Mouse (Mus musculus) megakaryocyte, adult 5-6 weeks (primary cell): ENCODE measurements around the gene 4930469K13Rik. TPM values are rescaled to one million over a fixed set of nuclear protein-coding genes. Genes with fewer than 3 reads are reported as not detected.

ENCODE experiments used
- ATAC-seq: 2 replicates; pipeline ENCODE4 v1.8.0; 2016; ENCODE audit warnings: mild to moderate bottlenecking, inconsistent platforms; ENCODE audit not compliant: poor library complexity, severe bottlenecking
- total RNA-seq, 2 experiments: library from RNA; stranded (forward) in 1 of 2; stranded (reverse) in 1 of 2; fragments of 153-499, 151-499 nt in 1 of 2; fragments of 221-1000, 200-1000 nt in 1 of 2; gene quantifications; 2 replicates each; pipeline versions ENCODE4 v1.2.3 to v1.2.4; 2015 to 2017

Gene 4930469K13Rik
- total RNA-seq, 2 experiments from 2014 or later: 0.42 TPM; not detected in 1

DNA sequence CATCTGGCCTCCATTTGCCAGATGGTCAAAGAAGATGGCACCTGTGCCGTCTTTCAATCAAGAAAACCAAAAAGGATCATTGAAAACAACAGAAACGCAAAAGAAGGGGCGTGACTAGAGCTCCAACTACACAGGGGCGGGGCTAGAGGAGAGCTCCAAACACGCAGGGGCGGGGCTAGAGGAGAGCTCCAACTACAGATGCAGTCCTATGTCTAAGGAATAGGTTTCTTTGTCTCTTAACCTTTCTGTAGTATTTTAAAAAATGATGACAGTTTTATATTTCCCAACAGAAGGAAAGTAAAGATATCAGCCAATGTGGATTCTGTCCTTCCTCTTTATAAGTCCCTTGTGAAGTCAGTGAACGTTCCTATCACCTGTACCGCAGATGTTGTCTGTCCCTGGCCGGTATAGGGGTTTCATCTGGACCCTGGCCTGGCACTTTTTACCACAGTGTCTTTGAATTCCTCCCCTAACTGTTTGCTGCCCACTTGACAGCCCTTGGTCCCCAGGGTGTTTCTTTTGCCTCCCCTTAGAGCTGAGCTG is 153.5 kb downstream of the 4930469K13Rik start:
- no peak for ATAC-seq

DNA sequence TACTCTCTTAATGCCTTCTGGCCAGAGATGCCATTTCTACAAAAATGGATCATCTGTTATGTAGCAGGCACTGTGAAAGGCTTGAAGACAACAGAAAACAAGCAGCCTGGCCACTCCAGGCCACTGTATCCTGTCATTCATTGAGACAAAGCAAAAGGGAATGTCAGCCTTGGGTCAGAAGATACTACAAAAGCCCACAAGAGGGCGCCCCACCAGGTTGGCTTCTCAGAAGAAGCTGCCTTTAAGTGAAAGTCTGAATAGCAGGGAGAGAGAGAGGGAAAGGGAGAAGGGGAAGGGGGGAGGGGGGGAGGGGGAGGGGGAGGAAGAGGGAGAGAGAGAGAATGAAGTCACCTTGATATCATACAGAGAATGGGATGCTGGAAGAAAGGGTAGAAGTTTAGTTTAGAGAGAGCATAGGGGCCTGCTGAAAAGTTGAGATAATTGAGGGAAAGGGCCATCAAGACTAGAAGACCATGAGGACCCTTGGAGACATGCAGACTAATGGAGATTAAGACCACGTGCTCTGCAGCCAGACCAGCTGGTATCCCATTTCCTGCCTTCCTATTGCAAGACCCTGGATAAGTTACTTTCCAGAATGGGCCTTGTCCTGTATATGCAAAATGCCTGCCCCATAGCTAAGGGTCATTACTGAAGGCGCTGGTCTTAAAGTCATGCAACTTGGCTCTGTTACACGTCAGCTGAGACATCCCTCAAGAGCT is 154.1 kb downstream of the 4930469K13Rik start:
- no peak for ATAC-seq

DNA sequence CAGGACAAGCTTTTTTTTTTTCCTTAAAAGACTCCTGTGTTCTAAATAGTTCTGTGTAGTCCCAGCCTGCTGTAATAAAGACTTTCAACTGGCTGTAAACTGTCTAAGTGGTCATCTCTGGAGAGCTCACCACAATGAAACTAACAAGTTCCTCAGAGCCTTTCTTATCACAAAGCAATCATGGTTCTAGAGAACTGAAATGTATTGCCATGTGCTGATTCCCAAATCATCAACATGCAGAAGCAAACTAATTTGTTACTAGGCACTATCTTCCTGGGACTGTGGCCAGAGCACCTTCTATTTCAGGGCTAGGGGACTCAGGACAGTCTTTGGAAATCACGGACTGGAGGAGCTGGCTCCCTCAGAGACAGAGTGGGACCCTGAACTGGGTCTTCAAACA is 154.8 kb downstream of the 4930469K13Rik start:
- no peak for ATAC-seq

- ATAC-seq: peak; percentile 47
Observed at GRCm38 (mm10) chr11:33939456-33940113, 158.8 kb downstream of the 4930469K13Rik start.

GRCm38 (mm10) chr11:33938561-33939274 is 159.6 kb downstream of the 4930469K13Rik start:
- peak; percentile 86 for ATAC-seq

GRCm38 (mm10) chr11:33937641-33938040 is 160.7 kb downstream of the 4930469K13Rik start:
- no peak for ATAC-seq

GRCm38 (mm10) chr11:33934286-33934685 is 164.1 kb downstream of the 4930469K13Rik start:
- no peak for ATAC-seq

DNA sequence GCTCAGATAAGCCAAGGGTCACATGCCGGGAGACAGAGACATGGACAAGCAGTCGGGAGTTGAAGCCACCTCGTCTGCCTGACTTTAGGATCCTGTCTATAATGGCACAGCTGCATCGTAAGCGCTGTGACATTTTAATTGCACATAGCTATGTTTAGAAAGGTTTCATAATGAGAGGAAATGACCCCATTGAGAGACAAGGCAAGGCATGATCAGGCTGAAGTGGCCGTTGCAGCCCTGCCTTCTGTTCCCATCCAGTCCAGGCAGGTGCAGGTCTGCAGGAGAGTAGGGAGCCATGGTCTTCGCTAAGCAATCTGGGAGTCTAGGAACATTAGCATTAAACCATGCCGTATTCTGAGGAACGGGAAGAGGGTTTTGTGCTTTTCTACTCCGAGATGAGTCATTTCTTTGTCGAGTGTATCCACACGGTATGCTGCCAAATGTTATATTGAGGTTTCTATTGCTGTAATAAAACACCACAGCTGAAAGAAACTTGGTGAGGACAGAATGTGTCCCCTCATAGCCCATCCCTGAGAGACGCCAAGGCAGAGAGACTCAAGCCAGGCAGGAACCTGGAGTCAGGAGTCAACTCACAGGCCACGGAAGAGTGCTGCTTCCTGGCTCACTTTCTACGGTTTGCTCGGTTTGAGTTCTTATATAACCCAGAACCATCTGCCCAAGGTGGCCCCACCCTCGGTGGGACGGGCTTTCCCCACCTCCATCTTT is 165.8 kb downstream of the 4930469K13Rik start:
- ATAC-seq: peak; percentile 56

GRCm38 (mm10) chr11:33931836-33932385 is 166.4 kb downstream of the 4930469K13Rik start:
- peak; percentile 75 for ATAC-seq

- ATAC-seq: no peak
Observed at GRCm38 (mm10) chr11:33929412-33929811, 168.9 kb downstream of the 4930469K13Rik start.

GRCm38 (mm10) chr11:33928658-33929057 is 169.7 kb downstream of the 4930469K13Rik start:
- no peak for ATAC-seq

GRCm38 (mm10) chr11:33927836-33928235 is 170.5 kb downstream of the 4930469K13Rik start:
- ATAC-seq: no peak

DNA sequence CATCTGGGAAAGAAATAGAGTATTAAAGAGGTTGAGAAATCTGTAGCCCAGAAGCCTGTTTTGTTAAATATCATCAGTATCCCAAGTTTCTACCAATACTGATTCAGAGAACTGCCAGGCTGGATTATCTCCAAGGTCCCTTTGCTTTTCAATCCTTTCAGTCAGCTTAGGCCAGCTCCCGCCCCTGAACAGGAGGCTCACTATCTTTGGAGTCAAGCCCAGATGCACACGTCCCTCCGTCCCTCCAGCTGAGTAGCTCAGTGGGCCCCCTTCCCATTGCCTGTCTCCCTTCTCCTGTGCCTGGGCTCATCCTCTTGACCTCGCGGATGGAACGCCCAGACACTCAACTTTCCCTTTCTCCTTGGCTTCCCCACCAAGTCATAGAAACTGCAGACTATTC is 171.0 kb downstream of the 4930469K13Rik start:
- ATAC-seq: no peak

DNA sequence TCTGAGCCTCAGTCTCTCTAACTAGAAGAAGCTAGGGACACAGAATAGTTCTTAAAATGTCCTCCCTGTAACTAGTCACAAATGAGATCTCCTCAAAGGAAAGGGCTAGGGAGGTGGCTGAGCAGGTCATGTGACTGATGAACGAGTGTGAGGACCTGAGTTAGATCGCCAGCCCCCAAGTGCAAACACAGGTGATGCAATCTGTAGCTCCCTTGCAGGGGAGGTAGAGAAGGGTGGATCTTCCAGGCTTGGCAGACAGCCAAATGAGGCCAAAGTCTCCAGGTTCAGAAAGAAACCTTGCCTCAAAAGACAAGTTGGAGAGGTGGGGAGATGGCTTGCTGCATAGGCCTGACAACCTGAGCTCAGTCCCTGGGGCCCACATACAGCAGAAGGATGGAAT is 171.8 kb downstream of the 4930469K13Rik start:
- ATAC-seq: no peak

GRCm38 (mm10) chr11:33925778-33926177 is 172.6 kb downstream of the 4930469K13Rik start:
- no peak for ATAC-seq

Other genes with a start within 250 kb of the 4930469K13Rik start
- not detected in 2 replicates for gene Kcnmb1, start 135.5 kb downstream of the 4930469K13Rik start, total RNA-seq (2015)
- gene Kcnmb1, start 135.5 kb downstream of the 4930469K13Rik start, total RNA-seq (2017): not detected in 2 replicates
- gene Kcnip1, start 105.4 kb downstream of the 4930469K13Rik start, total RNA-seq (2015): 0.09 TPM in 1 of 2 replicates, not detected in the other
- 0.18 TPM in 1 of 2 replicates, not detected in the other for gene Kcnip1, start 105.4 kb downstream of the 4930469K13Rik start, total RNA-seq (2017)
- gene Lcp2, start 51.6 kb downstream of the 4930469K13Rik start, total RNA-seq (2015): 205 and 221 TPM in 2 replicates
- gene Lcp2, start 51.6 kb downstream of the 4930469K13Rik start, total RNA-seq (2017): 94.8 and 109 TPM in 2 replicates
- not detected in 2 replicates for gene Foxi1, start 109.5 kb upstream of the 4930469K13Rik start, total RNA-seq (2015)
- not detected in 2 replicates for gene Foxi1, start 109.5 kb upstream of the 4930469K13Rik start, total RNA-seq (2017)
- gene Fam196b, start 216.3 kb upstream of the 4930469K13Rik start, total RNA-seq (2015): not detected in 2 replicates
- 0.11 and 0.12 TPM in 2 replicates for gene Fam196b, start 216.3 kb upstream of the 4930469K13Rik start, total RNA-seq (2017)